Mouse (Mus musculus) cerebellum, adult 11 months (tissue): ENCODE data around the gene Nxpe4.

Experiments
- DNase-seq: peaks from one replicate; pipeline ENCODE4 v3.0.0; 2022

The Nxpe4 gene

GRCm38 (mm10) chr9:48338783-48339455 is 177.1 kb downstream of the Nxpe4 start:
- DNase-seq = no peak

DNA sequence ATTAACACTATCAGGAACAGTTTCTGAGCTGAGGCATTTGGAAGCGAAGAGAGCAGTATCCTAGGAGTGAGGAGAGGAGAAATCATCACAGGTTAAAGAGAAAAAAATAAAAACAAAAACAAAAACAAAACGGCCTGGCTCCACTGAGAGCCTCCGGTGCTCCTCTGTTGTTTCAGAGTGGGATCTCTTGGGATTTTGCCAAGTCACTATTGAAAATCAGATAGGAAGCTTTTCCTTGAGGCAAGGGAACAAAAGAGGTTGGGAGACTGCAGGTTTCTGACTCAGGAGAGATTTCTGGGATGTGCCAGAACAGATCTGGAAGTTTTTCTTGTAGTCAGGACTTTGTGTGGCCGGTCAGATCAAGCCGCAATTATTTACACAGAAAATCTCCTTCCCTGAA is 177.7 kb downstream of the Nxpe4 start:
- DNase-seq = no peak

DNA sequence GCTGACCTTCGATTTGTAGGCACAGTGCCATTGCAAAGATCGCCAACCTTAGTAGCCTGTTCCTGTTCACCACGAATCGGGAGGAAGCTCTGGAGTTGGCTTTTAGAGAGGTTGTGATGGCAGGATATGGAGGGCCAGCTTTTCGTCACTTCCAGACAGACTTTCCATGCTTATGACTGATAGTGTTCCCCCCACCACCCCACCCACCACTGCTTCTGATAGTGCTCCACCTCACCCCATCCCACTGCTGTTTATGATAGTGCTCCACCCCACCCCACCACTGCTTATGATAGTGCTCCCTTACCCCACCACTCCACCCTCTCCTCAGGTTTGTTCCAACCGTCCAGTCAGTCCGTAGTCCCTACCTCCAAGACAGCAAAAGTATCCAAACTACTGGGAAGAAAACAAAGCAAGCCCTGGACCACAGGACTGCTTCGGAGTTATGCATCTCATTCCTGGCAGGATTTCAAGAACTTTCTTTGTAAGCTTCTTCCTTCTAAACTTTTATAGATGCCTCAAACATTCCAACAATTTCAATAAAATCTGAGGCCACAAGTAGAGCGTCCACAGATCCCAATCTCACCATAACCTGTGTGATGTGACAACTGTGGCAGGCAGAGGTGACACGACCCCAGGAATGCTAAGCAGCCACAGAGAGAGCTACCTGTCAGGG is 179.0 kb downstream of the Nxpe4 start:
- DNase-seq = no peak

GRCm38 (mm10) chr9:48345456-48345855 is 183.6 kb downstream of the Nxpe4 start:
- DNase-seq = no peak

DNA sequence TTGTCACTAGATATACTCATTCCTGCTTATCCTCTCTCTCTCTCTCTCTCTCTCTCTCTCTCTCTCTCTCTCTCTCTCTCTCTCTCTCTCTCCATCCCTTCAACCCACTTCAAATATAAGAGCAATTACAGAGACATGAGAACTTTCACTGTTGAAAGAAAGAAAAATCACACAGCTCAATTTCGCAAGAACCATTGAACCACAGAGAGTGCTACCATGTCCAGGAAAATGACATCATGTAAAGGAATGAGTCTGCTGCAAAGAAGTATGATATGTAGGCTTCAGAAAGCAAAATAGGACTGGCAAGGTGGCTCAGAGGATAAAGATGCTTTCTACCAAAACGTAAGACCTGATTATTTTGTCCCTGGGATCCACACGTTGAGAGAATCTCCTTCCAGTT is 184.0 kb downstream of the Nxpe4 start:
- DNase-seq = no peak

GRCm38 (mm10) chr9:48353148-48353698 is 191.4 kb downstream of the Nxpe4 start, which contains the start of gene Nxpe2:
Gene Nxpe2 (minus strand): TSS chr9:48353454.
- DNase-seq = no peak

- DNase-seq = no peak
Measured at GRCm38 (mm10) chr9:48354122-48354521, 192.3 kb downstream of the Nxpe4 start.

DNA sequence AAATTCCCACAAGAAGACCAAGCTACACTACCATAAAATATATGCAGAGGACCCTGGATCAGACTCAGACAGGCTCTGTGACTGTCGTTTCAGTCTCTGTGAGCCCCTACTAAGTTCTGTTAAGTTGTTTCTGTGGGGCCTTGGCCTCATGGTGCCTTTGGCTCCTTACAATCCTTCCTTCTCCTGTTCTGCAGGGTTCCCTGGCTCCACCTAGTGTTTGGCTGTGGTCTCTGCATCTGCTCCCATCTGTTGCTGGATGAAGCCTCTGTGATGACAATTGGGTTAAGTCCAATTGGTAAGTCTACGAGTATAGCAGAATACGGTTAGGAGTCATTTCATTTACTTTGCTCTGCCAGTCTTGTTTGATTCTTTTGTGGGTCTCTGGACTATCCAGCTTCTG is 193.0 kb downstream of the Nxpe4 start:
- peak; percentile 57 for DNase-seq

GRCm38 (mm10) chr9:48357097-48357496 is 195.3 kb downstream of the Nxpe4 start:
- no peak for DNase-seq

- DNase-seq = no peak
Measured at GRCm38 (mm10) chr9:48360826-48361225, 199.0 kb downstream of the Nxpe4 start.

DNA sequence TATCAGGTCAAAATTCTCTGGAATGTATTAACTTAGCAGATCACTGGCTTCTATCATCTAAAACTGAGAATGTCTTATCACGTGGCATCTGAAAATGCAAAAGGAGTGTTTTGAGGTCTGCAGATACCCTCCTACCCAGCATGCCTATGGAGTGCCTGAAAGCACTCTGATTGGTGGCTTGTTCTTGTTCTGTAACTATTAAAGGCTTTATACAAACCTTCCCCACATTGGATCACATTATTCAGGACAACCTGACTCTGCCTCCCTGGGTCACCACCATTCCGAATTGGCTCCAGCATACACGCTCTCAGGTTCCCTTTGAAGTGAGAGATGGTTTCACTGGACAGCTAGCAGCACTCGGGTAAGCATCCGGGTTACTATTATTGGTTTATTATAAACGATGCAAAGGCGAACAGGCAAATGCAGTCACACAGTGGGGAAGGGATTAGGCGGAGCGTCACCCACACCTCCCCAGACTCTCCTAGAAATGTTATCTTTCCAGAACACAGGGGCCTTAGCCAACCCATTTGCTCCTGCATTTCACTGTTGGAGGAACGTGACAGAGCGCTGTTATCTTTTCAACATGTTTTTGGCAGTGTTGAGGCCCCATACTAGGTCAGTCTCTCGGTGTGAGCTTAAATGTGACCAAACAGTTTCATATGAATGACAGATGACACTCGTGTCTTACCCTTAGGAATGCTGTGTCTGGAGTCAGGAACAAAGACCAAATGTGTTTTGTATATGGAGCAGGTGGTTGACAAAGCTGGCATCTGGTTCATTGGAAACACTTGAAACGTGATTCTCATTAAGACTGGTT is 200.2 kb downstream of the Nxpe4 start:
- DNase-seq = no peak

DNA sequence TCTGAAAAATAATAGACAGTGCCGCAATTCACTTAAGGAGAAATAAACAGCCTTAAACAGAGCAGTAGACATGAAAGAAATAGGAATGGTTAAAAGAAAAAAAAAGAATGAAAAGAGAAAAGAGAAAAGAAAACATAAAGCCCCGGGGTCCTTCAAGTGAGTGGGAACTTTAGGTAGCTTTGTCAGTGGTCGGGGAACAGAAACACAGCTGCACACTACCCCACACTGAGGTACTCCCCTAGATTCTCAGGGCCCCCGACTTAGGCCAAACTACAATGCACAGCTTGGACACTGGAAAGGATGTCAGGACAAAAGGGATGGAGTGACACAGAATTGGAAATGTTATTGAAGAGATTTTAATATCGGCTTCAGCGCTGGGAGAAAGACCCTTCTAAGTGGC is 200.9 kb downstream of the Nxpe4 start:
- DNase-seq = no peak

DNA sequence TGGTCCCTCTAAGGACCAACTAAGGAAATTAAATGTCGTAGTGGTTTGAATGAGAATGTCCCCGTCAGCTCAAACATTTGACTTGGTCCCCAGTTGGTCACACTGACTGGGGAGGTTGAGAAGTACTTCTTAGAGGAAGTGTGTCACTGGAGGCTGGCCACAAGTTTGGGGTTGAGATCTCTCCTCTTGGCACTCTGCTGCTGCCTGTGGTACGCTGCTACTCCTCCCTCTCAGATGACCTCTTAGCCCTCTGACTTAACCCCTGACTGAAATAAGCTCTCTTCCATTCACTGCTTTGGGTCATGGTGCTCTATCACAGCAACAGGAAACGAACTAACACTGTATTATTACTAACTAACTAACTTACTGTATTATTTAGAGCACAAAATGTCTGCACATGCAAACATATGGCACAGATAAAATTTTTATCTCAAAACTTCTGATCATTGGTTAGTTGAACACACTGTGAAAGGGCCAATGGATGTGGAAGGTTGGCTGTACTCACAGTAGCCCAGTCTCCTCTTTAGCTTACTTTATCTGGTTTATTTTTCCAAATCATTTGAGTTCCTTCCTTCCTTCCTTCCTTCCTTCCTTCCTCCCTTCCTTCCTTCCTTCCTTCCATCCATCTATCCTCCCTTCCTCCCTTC is 211.5 kb downstream of the Nxpe4 start:
- DNase-seq = no peak

DNA sequence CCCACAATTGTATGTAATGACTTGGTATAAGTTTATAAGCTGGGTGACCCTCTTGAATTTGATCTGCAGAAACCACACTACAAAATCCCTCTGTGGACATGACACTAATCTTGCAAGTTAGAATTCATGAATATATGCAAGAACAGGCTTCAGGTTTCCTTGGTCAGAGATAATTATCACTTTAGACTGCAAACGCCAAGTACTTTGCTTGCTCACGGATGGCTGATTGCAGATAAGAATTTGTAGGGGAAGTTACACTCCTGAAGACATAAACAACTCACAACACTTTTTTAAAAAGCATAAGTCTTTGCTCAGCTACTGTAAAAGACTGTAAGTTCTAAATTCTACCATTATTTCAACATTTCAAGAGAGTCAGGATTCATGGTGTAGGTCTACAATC is 212.5 kb downstream of the Nxpe4 start:
- no peak for DNase-seq

DNA sequence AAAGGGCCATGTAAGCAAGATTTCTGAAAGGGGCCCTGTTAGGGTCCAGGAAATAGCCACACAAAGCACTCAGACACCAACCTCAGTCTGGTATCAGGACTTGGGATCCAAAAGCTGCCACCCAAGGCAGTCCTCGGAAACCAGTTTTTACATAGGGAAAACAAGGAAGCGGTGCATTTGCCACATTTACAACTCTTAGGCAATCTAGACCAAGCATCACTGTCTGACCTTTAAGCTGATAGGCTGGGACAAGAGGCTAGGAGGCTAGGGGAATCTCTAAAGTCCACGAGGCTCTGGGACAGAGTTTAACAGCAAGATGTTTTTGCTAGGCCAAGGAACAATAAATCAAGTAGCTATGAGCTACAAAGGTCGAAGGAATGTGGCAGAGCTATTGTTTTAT is 226.6 kb downstream of the Nxpe4 start:
- DNase-seq = no peak

GRCm38 (mm10) chr9:48389983-48390382 is 228.2 kb downstream of the Nxpe4 start:
- no peak for DNase-seq

DNA sequence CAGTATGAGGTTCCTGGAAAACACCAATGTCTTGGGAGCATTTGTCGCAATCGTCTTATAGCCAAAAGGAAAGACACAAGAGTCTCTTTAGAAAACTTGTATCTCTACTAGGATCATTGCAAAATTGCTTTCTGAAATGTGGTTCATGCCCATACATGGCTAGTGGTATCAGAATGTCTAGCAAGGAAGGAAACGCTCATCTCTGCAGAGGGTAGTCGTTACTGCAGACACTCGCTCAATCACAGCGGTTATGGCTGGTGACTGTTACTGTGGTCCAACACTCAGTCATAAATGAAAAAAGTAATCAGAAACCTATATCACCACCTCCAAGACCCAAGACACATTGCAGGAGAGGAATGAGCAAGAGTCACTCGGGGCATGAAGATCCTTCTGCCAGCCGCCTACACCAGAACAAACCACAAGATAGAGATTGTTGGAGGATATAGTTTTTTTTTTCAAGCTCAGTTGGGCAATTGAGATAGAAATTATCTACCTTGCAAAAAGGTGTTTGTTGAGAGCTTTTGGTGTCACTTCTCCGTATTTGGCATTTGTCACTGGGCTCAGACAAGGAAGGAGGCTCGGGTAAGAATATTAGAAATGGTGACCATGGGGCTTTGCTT is 241.9 kb downstream of the Nxpe4 start:
- DNase-seq = no peak

DNA sequence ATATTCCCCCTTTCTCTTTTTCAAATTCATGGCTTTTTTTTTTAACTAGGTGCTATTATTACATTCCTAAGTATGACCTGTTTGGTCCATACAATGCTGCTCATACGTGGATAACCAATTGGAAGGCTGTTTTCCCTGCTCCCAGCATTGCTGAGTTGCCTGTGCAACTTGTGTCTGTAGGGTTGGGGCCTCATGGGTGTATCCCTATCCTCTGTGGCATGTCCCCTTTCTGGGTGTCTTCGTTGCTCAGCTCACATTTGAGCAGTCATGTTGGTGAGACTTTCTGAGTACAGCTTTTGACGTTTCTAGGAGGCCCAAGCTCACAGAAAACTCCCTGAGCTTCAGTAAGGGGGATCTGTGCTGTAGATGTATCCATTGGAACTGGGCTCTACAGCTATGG is 242.9 kb downstream of the Nxpe4 start:
- DNase-seq = no peak

DNA sequence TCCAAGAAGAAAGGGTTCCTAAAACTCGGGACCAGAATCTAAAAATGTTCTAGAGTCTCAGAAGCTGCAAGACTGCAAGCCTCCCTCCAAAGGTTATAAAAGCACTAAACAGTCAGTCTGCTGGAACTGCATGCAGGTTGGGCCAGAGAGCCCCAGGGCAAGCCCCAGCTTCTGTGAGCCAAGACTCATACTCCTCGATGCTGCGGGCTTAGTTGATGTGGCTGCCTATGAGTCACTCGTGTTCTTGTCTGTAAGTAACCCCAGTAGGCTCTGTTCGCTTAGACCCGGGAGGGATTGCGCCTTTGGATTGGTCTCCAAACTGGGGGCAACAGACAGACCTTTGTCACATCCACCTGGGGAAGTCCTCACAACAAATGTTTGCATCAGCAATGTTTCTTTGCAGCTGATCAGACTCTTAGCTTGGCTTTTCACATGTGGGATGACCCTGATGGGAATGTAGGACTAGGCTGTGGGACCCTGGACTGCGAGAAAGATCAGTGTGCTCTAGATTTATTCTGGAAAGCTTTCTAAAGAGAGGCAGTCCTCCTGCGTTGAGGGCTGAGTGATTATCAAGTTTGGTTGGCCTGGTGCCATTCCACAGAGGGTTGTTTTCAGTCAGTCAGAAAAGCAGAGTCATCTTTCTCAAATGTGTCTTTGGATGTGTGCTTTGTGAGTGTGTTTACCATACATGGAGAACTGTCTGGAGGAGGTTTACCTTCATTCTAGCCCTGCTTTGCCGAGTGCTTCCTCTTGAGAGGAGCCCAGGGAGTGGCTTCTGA is 245.9 kb downstream of the Nxpe4 start:
- DNase-seq = no peak

- DNase-seq = no peak
Measured at GRCm38 (mm10) chr9:48410217-48411035, 248.6 kb downstream of the Nxpe4 start.

- no peak for DNase-seq
Measured at GRCm38 (mm10) chr9:48413591-48413990, 251.8 kb downstream of the Nxpe4 start.
